Mouse (Mus musculus) macrophage (primary cell): ENCODE results near the gene Esyt1. TPM values are rescaled to one million over a fixed set of nuclear protein-coding genes. Genes with fewer than 3 reads are reported as not detected.

Source experiments
- H3K27ac ChIP-seq: fragments of 350-480 bp; formaldehyde crosslinking; 2 replicates; pipeline ENCODE4 v1.9.0; 2021
- H3K36me3 ChIP-seq: fragments of 350-480 bp; formaldehyde crosslinking; 2 replicates; pipeline ENCODE4 v1.9.0; 2021; ENCODE audit errors: inconsistent target
- H3K4me3 ChIP-seq: fragments of 350-480 bp; formaldehyde crosslinking; 2 replicates; pipeline ENCODE4 v1.9.0; 2021; ENCODE audit errors: inconsistent target
- H3K79me2 ChIP-seq: fragments of 350-480 bp; formaldehyde crosslinking; 2 replicates; pipeline ENCODE4 v1.9.0; 2021; ENCODE audit errors: inconsistent target
- WGBS: methylation state at CpG from one replicate; pipeline ENCODE4 v1.1.7; 2026; ENCODE audit warnings: inconsistent platforms; ENCODE audit not compliant: missing documents; 5-methylcytosine and 5-hydroxymethylcytosine counted together
- polyA plus RNA-seq: library from polyadenylated mRNA; stranded (reverse); fragments of 250-400 nt; gene quantifications from 3 replicates; pipeline ENCODE4 v1.2.4, GENCODE M21; 2018; ENCODE audit warnings: inconsistent platforms

The Esyt1 gene
- polyA plus RNA-seq, 1 experiment from 2014 or later, result 147 TPM

- H3K27ac ChIP-seq, result peak overlapping the region; percentile 94
- H3K79me2 ChIP-seq, result peaks cover 48% of the 10 kb centered on the region
- H3K4me3 ChIP-seq, result peak overlapping the region; percentile 97
- H3K36me3 ChIP-seq, result peaks cover 22% of the 10 kb centered on the region; the same call in 1 of the 2 replicates
- WGBS, result 1% methylated on average over 11 of the region's 12 CpGs
Measured at GRCm38 (mm10) chr10:128493319-128493694, 32.4 kb downstream of the Esyt1 start.

- 5% methylated on average over 11 of the region's 12 CpGs for WGBS
Measured at GRCm38 (mm10) chr10:128492633-128493311, 32.9 kb downstream of the Esyt1 start.

GRCm38 (mm10) chr10:128492051-128492450 lies 33.6 kb downstream of the Esyt1 start:
- WGBS, result 38% methylated on average over 4 of the region's 8 CpGs
- Histone ChIP-seq H3K79me2 (peaks cover 48% of the 10 kb centered on the region), H3K4me3 (peak overlapping the region; percentile 97), H3K36me3 (peaks cover 33% of the 10 kb centered on the region; the same call in 1 of the 2 replicates), H3K27ac (peak overlapping the region; percentile 94; the same call in 1 of the 2 replicates)

More at GRCm38 (mm10) chr10:128492633-128493311, 32.9 kb downstream of the Esyt1 start:
- H3K4me3 ChIP-seq, result peak overlapping the region; percentile 97
- peaks cover 26% of the 10 kb centered on the region; the same call in 1 of the 2 replicates for H3K36me3 ChIP-seq
- H3K79me2 ChIP-seq, result peaks cover 48% of the 10 kb centered on the region
- H3K27ac ChIP-seq, result peak overlapping the region; percentile 94

GRCm38 (mm10) chr10:128491495-128491894 lies 34.2 kb downstream of the Esyt1 start:
- H3K4me3 ChIP-seq, result peak overlapping the region; percentile 97; the same call in 1 of the 2 replicates
- peaks cover 37% of the 10 kb centered on the region; the same call in 1 of the 2 replicates for H3K36me3 ChIP-seq
- H3K27ac ChIP-seq, result 0 out of 2 replicates have a peak overlapping the region, but pooled peaks have one; percentile 94
- 81% methylated on average over 6 of the region's 6 CpGs for WGBS
- H3K79me2 ChIP-seq, result peaks cover 48% of the 10 kb centered on the region

- WGBS, result 79% methylated on average over 5 of the region's 5 CpGs
- Histone ChIP-seq H3K36me3 (peaks cover 41% of the 10 kb centered on the region; the same call in 1 of the 2 replicates), H3K79me2 (peaks cover 48% of the 10 kb centered on the region), H3K4me3 (no peak overlapping the region), H3K27ac (no peak overlapping the region)
Measured at GRCm38 (mm10) chr10:128490912-128491311, 34.8 kb downstream of the Esyt1 start.

GRCm38 (mm10) chr10:128490232-128490631 lies 35.4 kb downstream of the Esyt1 start:
- 100% methylated on average over 5 of the region's 5 CpGs for WGBS
- Histone ChIP-seq H3K27ac (no peak overlapping the region), H3K36me3 (peaks cover 48% of the 10 kb centered on the region; the same call in 1 of the 2 replicates), H3K79me2 (peaks cover 44% of the 10 kb centered on the region), H3K4me3 (no peak overlapping the region)

GRCm38 (mm10) chr10:128489785-128490184 lies 35.9 kb downstream of the Esyt1 start:
- WGBS, result 88% methylated on average over 4 of the region's 4 CpGs
- H3K79me2 ChIP-seq, result peaks cover 40% of the 10 kb centered on the region
- peaks cover 51% of the 10 kb centered on the region; the same call in 1 of the 2 replicates for H3K36me3 ChIP-seq
- no peak overlapping the region for H3K27ac ChIP-seq
- no peak overlapping the region for H3K4me3 ChIP-seq

- Histone ChIP-seq H3K79me2 (peaks cover 36% of the 10 kb centered on the region), H3K27ac (no peak overlapping the region), H3K36me3 (peaks cover 51% of the 10 kb centered on the region; the same call in 1 of the 2 replicates), H3K4me3 (no peak overlapping the region)
- 39% methylated on average over 5 of the region's 5 CpGs for WGBS
Measured at GRCm38 (mm10) chr10:128489380-128489779, 36.3 kb downstream of the Esyt1 start.

GRCm38 (mm10) chr10:128488776-128489175 lies 36.9 kb downstream of the Esyt1 start:
- Histone ChIP-seq H3K79me2 (peaks cover 34% of the 10 kb centered on the region), H3K27ac (no peak overlapping the region), H3K4me3 (no peak overlapping the region), H3K36me3 (peaks cover 57% of the 10 kb centered on the region)
- WGBS, result 94% methylated on average over 4 of the region's 4 CpGs

GRCm38 (mm10) chr10:128487861-128488712 lies 37.6 kb downstream of the Esyt1 start:
- Histone ChIP-seq H3K4me3 (no peak overlapping the region), H3K27ac (no peak overlapping the region), H3K36me3 (peaks cover 64% of the 10 kb centered on the region), H3K79me2 (peaks cover 28% of the 10 kb centered on the region)
- WGBS, result 91% methylated on average over 21 of the region's 22 CpGs

GRCm38 (mm10) chr10:128486370-128486769 lies 39.3 kb downstream of the Esyt1 start:
- WGBS, result 94% methylated on average over 7 of the region's 7 CpGs
- H3K36me3 ChIP-seq, result peaks cover 75% of the 10 kb centered on the region
- no peak overlapping the region for H3K4me3 ChIP-seq
- no peak overlapping the region for H3K27ac ChIP-seq
- H3K79me2 ChIP-seq, result peaks cover 11% of the 10 kb centered on the region

- Histone ChIP-seq H3K79me2 (no peaks in the 10 kb centered on the region), H3K4me3 (no peak overlapping the region), H3K27ac (no peak overlapping the region), H3K36me3 (peaks cover 84% of the 10 kb centered on the region)
- 93% methylated on average over 12 of the region's 12 CpGs for WGBS
Measured at GRCm38 (mm10) chr10:128474366-128474765, 51.3 kb downstream of the Esyt1 start.

GRCm38 (mm10) chr10:128460270-128460630 lies 65.4 kb downstream of the Esyt1 start:
- Histone ChIP-seq H3K27ac (peak overlapping the region; percentile 42), H3K4me3 (peak overlapping the region; percentile 81), H3K36me3 (peaks cover 38% of the 10 kb centered on the region), H3K79me2 (peaks cover 24% of the 10 kb centered on the region)
- 7% methylated on average over 5 of the region's 5 CpGs for WGBS
